Mouse (Mus musculus) limb, embryonic 10.5 days (tissue): ENCODE data around the gene Ak3. TPM values are rescaled to one million over a fixed set of nuclear protein-coding genes. Genes with fewer than 3 reads are reported as not detected.

ENCODE experiments used
- DNase-seq: peaks from one replicate; pipeline ENCODE4 v3.0.0-alpha.2; 2017; ENCODE audit warnings: low spot score
- H3K27ac ChIP-seq: fragments of 300-500 bp; sonication (generic); 2 replicates; pipeline ENCODE4 v1.5.1; 2016; ENCODE audit warnings: mild to moderate bottlenecking
- H3K27me3 ChIP-seq: fragments of 300-500 bp; sonication (generic); 2 replicates; pipeline ENCODE4 v1.6.1; 2016; ENCODE audit warnings: low read depth, mild to moderate bottlenecking; ENCODE audit not compliant: poor library complexity, severe bottlenecking
- H3K36me3 ChIP-seq: fragments of 300-500 bp; sonication (generic); 2 replicates; pipeline ENCODE4 v1.6.1; 2016; ENCODE audit warnings: mild to moderate bottlenecking, moderate library complexity
- H3K4me1 ChIP-seq: fragments of 300-500 bp; sonication (generic); 2 replicates; pipeline ENCODE4 v1.6.1; 2016
- H3K4me3 ChIP-seq: fragments of 300-500 bp; sonication (generic); 2 replicates; pipeline ENCODE4 v1.5.1; 2016; ENCODE audit warnings: mild to moderate bottlenecking, moderate library complexity
- H3K9me3 ChIP-seq: fragments of 300-500 bp; sonication (generic); replicated peaks from 2 replicates; pipeline ENCODE4 v1.6.1; 2016; ENCODE audit warnings: mild to moderate bottlenecking
- WGBS: fragments of 180-500 bp; shearing (Covaris S2); methylation state at CpG from one replicate; pipeline ENCODE4 v1.1.7; 2016; 5-methylcytosine and 5-hydroxymethylcytosine counted together
- polyA plus RNA-seq: library from polyadenylated mRNA; unstranded; fragments of >200 nt; fragmentation: Nextera tagmentation; extraction: Ambion mirVana; gene quantifications from 2 replicates; pipeline ENCODE4 v1.2.1, GENCODE M21; 2016

Ak3 gene
- 64.1 and 69.6 TPM in 2 replicates for polyA plus RNA-seq

DNA sequence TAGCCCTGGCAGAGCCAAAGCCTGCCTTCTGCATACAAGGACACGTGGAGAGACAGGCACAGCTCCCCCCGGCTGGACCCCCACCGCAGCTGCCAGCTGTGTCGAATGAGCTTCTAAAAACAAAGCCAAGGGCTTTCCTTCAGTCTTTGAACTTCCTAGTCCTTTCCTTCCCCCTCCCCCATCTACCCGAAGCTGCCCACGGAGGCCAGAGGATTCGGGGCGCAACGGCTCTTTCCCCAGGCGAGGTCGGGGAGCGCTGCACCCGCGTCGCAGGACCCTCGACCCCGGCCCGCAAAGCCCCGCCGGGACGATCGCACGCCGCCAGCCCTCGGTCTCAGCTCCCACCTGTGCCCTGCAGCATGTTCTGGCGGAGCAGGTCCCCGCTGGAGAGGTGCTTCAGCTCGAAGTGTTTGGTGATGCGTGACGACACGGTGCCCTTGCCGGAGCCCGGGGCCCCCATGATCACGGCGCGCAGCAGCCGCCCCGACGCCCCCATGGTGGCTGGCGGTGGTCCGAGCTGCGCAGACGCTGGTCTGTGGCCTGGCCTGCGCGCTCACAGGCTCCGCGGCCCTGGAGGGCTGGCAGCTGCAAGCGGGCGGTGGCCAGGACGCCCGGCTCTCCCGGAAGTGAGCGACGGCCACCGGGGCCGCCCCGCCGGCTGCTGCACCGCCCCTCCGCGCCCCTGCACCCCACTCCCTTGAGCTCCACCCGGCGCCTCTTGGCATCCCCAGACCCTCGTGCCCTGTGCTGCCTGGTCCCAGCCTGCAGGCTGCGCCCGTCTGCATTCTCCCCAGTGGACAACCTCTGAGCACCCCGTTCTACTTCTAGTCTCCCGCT is at the start of gene Ak3:
Gene Ak3, minus strand, starts transcription at position 628 of the 837 bp plus-strand sequence.
- Histone ChIP-seq H3K4me1 (peaks cover 27% of the 10 kb centered on the region), H3K4me3 (peak within 1 kb of the TSS; percentile 72), H3K9me3 (no peaks in the 10 kb centered on the region), H3K27ac (peak within 1 kb of the TSS; percentile 96), H3K36me3 (no peaks in the 10 kb centered on the region), H3K27me3 (no peaks in the 10 kb centered on the region)
- DNase-seq: peak; percentile 81
- under 1% methylated on average over 54 of the region's 68 CpGs for WGBS

GRCm38 (mm10) chr19:29092194-29092593 is 44.4 kb upstream of the Ak3 start:
- Histone ChIP-seq H3K36me3 (no peaks in the 10 kb centered on the region), H3K9me3 (no peaks in the 10 kb centered on the region), H3K27ac (no peak overlapping the region), H3K27me3 (no peaks in the 10 kb centered on the region), H3K4me1 (no peaks in the 10 kb centered on the region), H3K4me3 (no peak overlapping the region)
- no peak for DNase-seq

DNA sequence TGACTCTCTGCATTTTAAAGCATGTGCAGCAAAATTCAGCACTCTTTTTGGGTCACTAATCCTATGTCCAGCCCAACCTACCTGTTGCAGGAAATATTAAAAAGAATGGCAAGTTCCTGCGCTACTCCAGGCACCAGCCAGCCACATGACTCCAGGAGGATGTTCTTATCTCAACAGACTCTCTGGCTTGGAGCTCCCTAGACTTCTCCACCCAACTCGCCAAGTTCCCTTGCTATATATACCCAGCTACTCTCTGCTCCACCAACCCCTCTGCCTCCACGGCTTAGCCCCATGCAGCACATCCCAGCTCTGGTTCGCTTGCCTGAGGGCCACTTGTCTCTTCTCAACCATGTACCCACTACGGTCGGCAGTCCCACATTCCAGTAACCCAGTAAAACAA is 40.9 kb upstream of the Ak3 start:
- Histone ChIP-seq H3K9me3 (no peaks in the 10 kb centered on the region), H3K4me1 (no peaks in the 10 kb centered on the region), H3K36me3 (no peaks in the 10 kb centered on the region), H3K4me3 (no peak overlapping the region), H3K27ac (no peak overlapping the region), H3K27me3 (no peaks in the 10 kb centered on the region)
- no peak for DNase-seq
- 81% methylated on average over 6 of the region's 6 CpGs for WGBS

DNA sequence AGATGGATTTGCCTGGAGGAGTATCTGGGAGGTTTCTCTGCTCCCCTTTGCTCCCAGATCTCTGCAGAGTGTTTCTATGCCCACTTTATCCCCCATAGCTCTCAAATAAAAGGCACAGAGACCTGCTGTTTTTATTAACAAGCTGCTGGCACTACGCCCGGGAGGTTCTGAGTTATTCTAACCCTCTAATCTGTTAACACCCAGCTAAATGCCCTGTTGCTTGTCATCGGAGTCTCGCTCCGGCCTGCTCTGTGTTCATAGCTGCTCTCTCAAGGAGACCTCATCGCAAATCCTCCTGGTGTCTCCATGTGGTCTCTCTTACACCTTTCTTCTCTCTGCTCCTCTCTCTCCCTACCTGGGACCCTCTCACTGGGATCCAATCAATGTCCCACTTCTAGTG is 27.0 kb upstream of the Ak3 start:
- Histone ChIP-seq H3K9me3 (no peaks in the 10 kb centered on the region), H3K27ac (no peak overlapping the region), H3K4me1 (peaks cover under 1% of the 10 kb centered on the region; the same call in 1 of the 2 replicates), H3K27me3 (no peaks in the 10 kb centered on the region), H3K36me3 (no peaks in the 10 kb centered on the region), H3K4me3 (no peak overlapping the region)
- DNase-seq: no peak
- 88% methylated on average over 6 of the region's 6 CpGs for WGBS

- Histone ChIP-seq H3K27ac (no peak overlapping the region), H3K4me3 (no peak overlapping the region), H3K9me3 (no peaks in the 10 kb centered on the region), H3K36me3 (no peaks in the 10 kb centered on the region), H3K4me1 (peaks cover 19% of the 10 kb centered on the region), H3K27me3 (no peaks in the 10 kb centered on the region)
- no peak for DNase-seq
- 74% methylated on average over 5 of the region's 5 CpGs for WGBS
Measured at GRCm38 (mm10) chr19:29069195-29069594, 21.4 kb upstream of the Ak3 start.

DNA sequence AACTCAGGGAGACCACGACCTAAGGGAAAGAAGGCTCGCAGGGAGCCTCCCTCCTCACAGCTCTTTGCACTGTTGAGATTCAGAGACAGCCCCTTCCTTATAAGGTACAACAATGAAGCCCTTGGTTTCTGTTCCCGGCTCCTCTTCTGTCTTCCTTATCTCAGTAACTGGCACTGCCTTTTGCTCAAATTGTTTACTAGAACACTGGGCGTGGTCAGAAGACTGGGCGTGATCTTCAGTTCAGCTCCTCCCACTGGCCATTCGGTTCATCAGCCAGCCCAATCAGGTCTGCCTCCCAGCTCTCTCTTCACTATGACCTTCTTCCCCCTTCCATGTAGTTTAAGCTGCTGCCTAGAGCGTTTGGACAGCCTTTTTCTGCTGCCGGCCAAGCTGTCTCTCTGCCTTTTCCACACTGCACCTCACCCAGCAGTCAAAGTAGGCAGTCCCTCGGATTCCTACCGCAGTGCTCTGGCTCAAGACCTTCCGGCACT is 19.3 kb upstream of the Ak3 start:
- peak overlapping the region; percentile 68; the same call in 1 of the 2 replicates for H3K27ac ChIP-seq
- peak overlapping the region; percentile 32 for H3K4me3 ChIP-seq
- no peaks in the 10 kb centered on the region for H3K36me3 ChIP-seq
- WGBS: 12% methylated on average over 11 of the region's 11 CpGs
- no peaks in the 10 kb centered on the region for H3K9me3 ChIP-seq
- peaks cover 26% of the 10 kb centered on the region for H3K4me1 ChIP-seq
- DNase-seq: peak; percentile 41
- no peaks in the 10 kb centered on the region for H3K27me3 ChIP-seq

GRCm38 (mm10) chr19:29064451-29065102 is 16.8 kb upstream of the Ak3 start:
- 72% methylated on average over 9 of the region's 9 CpGs for WGBS
- Histone ChIP-seq H3K36me3 (no peaks in the 10 kb centered on the region), H3K4me3 (no peak overlapping the region), H3K4me1 (peaks cover 34% of the 10 kb centered on the region), H3K27me3 (no peaks in the 10 kb centered on the region), H3K9me3 (no peaks in the 10 kb centered on the region), H3K27ac (peak overlapping the region; percentile 78)
- DNase-seq: no peak

DNA sequence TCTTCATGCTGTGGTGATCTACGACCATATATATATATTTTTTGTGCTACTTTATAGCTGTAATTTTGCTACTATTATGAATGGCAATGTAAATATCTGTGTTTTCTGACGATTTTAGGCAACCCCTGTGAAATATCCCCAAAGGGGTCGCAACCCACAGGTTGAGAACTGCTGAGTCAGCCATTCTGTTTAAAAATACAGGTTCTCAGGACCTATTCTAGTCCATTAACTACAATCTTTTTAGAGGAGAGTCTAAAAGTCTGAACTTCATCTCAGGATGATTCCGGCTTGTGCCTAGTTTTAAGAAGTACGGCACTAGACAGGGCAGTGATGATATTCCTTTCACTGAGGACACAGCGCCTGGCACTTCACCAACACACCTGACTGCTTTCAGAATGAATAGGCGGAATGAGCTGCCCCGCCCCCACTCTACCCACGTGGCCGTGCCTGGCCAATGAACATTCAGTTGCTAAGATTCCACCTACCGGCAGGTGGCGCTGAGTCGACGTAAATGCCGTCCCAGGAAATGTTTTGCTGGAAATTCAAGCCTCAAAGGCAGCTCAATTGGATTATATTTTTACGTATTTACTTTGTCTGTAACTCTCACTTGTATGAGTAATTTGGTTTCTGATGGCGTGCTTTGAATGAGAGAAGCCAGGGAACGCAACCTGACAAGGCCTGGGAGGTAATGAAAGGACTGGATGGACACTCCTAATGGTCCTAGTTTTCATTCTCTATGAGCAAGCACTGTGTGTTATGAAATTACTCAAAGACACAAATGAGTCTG is 16.0 kb upstream of the Ak3 start:
- 20% methylated on average over 18 of the region's 18 CpGs for WGBS
- H3K27me3 ChIP-seq: no peaks in the 10 kb centered on the region
- H3K36me3 ChIP-seq: no peaks in the 10 kb centered on the region
- peak overlapping the region; percentile 31; the same call in 1 of the 2 replicates for H3K4me3 ChIP-seq
- peak overlapping the region; percentile 78 for H3K27ac ChIP-seq
- peaks cover 28% of the 10 kb centered on the region for H3K4me1 ChIP-seq
- H3K9me3 ChIP-seq: no peaks in the 10 kb centered on the region
- DNase-seq: peak; percentile 97

DNA sequence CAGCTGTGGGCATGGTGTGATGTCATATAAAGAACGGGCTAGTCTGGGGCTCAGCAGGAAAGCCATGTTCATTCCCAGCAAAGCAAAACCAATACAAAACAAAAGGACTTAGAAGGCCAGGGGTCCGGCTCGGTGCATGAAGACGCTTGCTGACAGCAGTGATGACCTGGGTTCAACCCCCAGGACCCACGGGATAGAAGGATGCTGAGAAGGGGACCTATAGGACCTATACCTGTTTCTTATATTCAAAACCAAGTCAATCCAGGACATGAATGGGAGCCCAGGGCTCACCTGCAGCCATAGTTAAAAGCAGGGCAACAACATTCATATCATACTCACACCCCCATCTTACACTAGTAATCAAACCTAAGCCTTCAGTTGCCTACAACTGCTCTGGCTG is 15.2 kb upstream of the Ak3 start:
- no peak overlapping the region for H3K4me3 ChIP-seq
- no peaks in the 10 kb centered on the region for H3K9me3 ChIP-seq
- H3K27ac ChIP-seq: no peak overlapping the region
- DNase-seq: no peak
- WGBS: 92% methylated on average over 5 of the region's 5 CpGs
- no peaks in the 10 kb centered on the region for H3K36me3 ChIP-seq
- peaks cover 28% of the 10 kb centered on the region for H3K4me1 ChIP-seq
- H3K27me3 ChIP-seq: no peaks in the 10 kb centered on the region

DNA sequence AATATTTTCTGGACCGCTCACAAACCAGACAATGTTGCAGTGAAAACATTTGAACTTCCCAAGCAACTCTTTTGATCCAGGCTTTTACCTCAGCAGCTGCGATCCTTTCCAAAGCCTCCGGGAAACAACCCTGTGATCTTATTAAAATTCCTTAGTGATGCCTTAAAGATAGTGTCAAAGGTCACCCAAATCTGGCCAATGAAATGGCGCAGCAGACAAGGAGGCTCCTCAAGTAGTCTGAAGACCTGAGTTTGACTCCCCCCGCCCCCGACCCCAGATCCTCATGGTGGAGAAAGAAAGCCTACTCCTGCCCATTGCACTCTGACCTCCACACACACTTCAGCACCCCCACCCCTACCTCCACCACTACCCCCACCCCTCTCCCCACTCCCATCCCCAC is 12.5 kb upstream of the Ak3 start:
- 26% methylated on average over 6 of the region's 6 CpGs for WGBS
- Histone ChIP-seq H3K27ac (no peak overlapping the region), H3K4me1 (peaks cover 20% of the 10 kb centered on the region), H3K9me3 (no peaks in the 10 kb centered on the region), H3K36me3 (no peaks in the 10 kb centered on the region), H3K27me3 (no peaks in the 10 kb centered on the region), H3K4me3 (no peak overlapping the region)
- DNase-seq: no peak

GRCm38 (mm10) chr19:29059688-29060087 is 11.9 kb upstream of the Ak3 start:
- H3K9me3 ChIP-seq: no peaks in the 10 kb centered on the region
- no peak overlapping the region for H3K27ac ChIP-seq
- no peak for DNase-seq
- H3K27me3 ChIP-seq: no peaks in the 10 kb centered on the region
- WGBS: 81% methylated on average over 2 of the region's 2 CpGs
- peaks cover 20% of the 10 kb centered on the region for H3K4me1 ChIP-seq
- H3K4me3 ChIP-seq: no peak overlapping the region
- H3K36me3 ChIP-seq: no peaks in the 10 kb centered on the region

DNA sequence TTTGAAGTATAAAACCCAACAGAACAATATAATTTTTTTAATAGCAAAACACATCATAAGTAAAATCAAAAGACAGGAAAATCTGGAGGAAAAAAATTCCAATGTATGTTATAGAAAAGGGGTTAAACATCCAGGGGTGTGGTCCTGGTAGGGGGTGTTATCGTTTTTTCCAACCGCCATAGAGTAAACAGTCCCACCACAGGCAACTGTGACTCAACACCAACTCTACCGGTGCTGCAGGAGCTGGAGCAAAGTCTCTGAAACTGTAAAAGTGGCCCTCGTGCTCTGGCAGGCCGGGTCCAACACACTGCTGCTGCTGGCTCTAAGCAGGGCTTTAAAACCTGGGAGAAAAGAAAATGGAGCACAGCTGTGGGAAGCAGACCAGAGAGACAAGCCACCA is 11.0 kb upstream of the Ak3 start:
- no peak overlapping the region for H3K4me3 ChIP-seq
- no peaks in the 10 kb centered on the region for H3K36me3 ChIP-seq
- DNase-seq: no peak
- no peak overlapping the region for H3K27ac ChIP-seq
- peaks cover 13% of the 10 kb centered on the region for H3K4me1 ChIP-seq
- 92% methylated on average over 5 of the region's 5 CpGs for WGBS
- no peaks in the 10 kb centered on the region for H3K9me3 ChIP-seq
- no peaks in the 10 kb centered on the region for H3K27me3 ChIP-seq

DNA sequence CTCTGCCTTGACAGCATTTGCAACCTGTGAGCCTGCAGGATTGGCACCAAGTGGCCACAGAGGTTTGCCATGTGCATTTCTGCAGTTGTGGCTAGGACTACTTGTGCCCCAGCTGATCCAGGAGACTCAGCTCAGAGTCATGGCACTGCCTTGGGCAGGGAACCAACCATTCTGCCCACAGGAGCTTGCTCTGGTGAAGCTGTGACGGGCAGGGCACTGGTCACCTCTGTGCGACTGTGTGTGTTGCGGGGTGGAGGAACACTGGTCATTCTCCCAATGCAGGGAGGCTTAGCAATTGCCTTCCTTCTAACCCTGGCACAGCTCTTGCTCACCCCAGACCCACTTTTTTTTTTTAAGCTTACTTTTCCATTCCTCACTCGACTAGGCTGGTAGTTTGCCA is 7.7 kb upstream of the Ak3 start:
- 89% methylated on average over 4 of the region's 4 CpGs for WGBS
- Histone ChIP-seq H3K9me3 (no peaks in the 10 kb centered on the region), H3K27me3 (no peaks in the 10 kb centered on the region), H3K36me3 (no peaks in the 10 kb centered on the region), H3K4me1 (peaks cover 6% of the 10 kb centered on the region), H3K4me3 (no peak overlapping the region), H3K27ac (no peak overlapping the region)
- no peak for DNase-seq
